Mouse (Mus musculus) stomach, postnatal 0 days (tissue): ENCODE measurements around the gene Cstl1.

Experiments
- CTCF ChIP-seq: IDR thresholded peaks from 2 replicates; pipeline ENCODE4 v1.5.1; 2016; ENCODE audit warnings: antibody characterized with exemption, low read depth, mild to moderate bottlenecking, moderate library complexity
- EP300 ChIP-seq: optimal IDR thresholded peaks from 2 replicates; pipeline ENCODE3; 2016; ENCODE audit warnings: antibody characterized with exemption

- TF ChIP-seq EP300 (no peak), CTCF (no peak)
Observed at GRCm38 (mm10) chr2:148719271-148719995, 30.7 kb upstream of the Cstl1 start.
